Mouse (Mus musculus) kidney, postnatal 4 days (tissue): ENCODE data around the gene Rab27a.
"Not testable (repeated sequence)": the region's sequence is repeated elsewhere in the genome, so short reads cannot be mapped to it uniquely, and the experiment has no call there.

Source experiments
- DNase-seq, 2 experiments: peaks; one replicate each; pipeline ENCODE4 v3.0.0; 2021; ENCODE audit warnings: mixed read lengths in 2 of 2

Rab27a gene

DNA sequence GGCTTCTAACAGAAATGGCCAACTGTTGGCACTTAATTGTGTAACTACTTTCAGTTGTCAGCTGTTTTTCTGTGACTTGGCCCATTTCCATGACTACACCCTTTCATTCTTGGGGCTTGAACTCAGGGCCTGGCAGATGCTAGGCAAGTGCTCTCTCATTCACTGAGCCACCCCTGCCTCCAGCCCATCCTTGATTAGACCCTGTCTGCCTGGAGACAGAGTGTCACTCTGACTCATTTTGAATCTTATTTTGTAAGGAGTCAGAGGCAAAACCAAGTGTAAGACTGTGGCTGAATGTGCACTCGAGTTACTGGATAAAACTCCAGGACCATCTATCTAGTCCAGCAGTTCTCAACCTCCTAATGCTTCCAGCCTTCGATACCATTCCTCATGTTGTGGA, 3.3 kb downstream of the Rab27a start:
- DNase-seq, result no peak

- no peak for DNase-seq
Observed at GRCm38 (mm10) chr9:73048927-73049326, 4.3 kb downstream of the Rab27a start.

- DNase-seq, result no peak
Observed at GRCm38 (mm10) chr9:73049833-73050232, 5.2 kb downstream of the Rab27a start.

DNA sequence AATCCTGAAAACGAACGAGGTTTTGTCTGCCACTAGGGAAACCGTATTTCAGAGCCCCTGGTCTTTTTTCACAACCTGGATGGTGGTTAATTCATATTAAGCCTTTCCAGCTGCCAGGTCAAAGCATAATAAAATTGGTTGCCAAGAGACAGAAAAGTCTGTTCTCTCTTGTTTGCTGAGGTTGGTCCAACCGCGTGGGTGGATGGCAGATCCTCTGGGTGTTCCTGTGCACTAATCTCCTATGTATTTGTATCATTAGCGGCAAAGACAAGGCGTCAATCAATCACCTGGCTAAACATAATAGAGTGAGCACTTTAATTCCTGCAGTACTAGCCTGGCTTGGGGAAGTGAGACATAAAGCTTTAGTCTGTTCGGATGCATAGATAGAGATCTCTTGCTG, 6.0 kb downstream of the Rab27a start:
- no peak for DNase-seq

DNA sequence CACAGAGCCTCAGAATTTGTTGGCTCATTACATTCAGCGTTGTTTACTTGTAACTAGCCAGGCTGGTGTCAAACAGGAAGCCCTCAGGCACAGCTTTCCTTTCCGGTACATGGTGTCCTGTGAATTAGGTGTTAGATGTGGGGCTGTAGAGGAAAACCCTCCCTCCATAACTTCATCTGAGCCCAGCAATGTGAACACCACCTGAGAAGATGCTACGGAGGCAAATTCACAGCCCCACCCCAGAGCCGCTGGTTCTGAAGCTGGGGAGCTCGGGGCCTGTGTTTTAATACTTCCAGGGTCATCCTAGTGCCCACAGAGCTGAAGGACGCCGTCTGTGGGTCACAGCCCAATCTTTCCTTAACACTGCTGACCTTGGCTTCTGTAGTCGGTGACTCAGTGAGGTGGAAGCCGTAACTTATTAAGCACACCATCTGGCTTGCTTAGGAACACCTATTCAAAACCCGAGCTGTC, 10.8 kb downstream of the Rab27a start:
- no peak for DNase-seq

- no peak for DNase-seq
Observed at GRCm38 (mm10) chr9:73059224-73059623, 14.6 kb downstream of the Rab27a start.

GRCm38 (mm10) chr9:73063621-73064290, 19.1 kb downstream of the Rab27a start:
- peak; percentile 37 to 59 for DNase-seq

DNA sequence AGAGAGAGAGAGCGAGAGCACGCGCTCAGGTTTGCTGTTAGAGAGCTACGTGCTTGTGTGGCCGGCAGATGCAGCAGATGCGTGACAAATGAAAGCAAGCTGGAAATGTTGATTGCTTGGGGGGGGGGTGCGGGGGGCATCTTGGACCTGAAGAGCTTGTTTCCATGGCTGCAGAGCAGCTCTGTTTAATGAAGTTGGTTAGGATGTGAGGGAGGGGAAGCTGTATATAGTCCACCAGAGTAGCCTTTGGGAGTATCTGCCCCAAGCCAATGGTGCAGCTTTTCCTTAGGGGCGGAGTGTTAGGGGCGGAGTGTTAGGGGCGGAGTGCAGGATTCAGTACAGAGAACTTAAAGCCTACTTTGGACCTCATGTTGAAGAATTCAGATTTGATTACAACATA, 22.4 kb downstream of the Rab27a start:
- peak in 1 of 2 experiments; percentile 28 for DNase-seq

- DNase-seq, result peak; percentile 39 to 66
Observed at GRCm38 (mm10) chr9:73068230-73068679, 23.6 kb downstream of the Rab27a start.

GRCm38 (mm10) chr9:73068688-73069087, 24.0 kb downstream of the Rab27a start:
- no peak for DNase-seq

DNA sequence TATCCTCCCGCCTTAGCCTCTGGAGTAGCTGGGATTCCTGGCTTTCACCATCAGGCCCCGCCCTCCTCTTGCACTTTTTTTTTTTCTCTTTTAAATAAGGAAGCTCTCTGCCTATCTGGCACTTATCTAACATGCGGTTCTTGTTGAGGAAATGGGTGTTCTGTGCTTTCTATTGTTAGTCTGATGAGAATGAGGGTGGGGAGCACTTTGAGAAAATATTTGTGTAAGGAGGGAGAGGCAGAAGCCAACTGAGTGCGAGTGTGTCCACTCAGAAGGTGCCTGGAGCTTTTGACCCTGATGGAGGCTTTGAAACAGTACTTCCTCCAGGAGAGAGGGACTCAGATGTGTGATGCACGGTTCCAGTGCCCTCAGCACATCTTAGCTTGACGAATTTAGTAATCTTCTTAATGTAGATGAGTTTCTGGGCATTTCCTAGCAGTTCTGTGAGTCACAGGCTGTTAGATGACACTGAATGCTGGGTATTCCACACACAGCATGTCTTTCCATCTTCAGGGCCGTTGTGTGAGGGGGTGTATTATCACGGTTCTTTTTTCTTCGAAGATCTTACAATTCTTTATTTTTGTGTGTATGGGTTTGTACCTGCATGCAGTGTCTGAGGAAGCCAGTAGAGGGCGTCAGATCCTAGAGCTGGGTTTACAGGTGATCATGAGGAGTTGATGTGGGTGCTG, 26.5 kb downstream of the Rab27a start:
- DNase-seq, result no peak

- DNase-seq, result no peak
Observed at GRCm38 (mm10) chr9:73072426-73072825, 27.8 kb downstream of the Rab27a start.

GRCm38 (mm10) chr9:73073169-73073568, 28.5 kb downstream of the Rab27a start:
- no peak for DNase-seq

- not testable (repeated sequence) for DNase-seq
Observed at GRCm38 (mm10) chr9:73079349-73079748, 34.7 kb downstream of the Rab27a start.

DNA sequence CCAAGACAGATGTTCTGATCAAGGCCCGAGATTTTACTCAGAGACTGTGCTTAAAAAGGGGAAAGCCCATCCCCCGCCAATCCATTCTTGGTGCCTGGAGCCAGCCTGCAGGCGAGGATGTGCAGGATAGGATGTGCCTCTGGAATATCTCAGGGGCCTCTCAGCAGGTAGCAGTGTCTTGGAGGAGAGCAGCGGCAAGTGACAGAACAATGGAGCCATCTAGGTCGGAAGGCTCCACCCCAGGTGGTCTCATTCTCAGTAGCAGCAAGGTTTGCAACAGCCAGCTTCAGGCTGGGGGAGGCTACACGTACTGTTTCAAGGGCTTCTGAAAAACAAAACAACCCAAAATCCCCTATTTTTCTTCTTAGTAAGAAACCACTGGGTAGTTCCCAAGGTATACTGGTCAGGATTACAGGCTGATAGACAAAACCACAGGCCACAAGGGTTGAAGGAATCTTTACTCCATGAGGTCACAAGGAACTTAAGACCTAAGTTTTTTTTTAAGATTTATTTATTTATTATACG, 35.2 kb downstream of the Rab27a start:
- DNase-seq, result no peak

GRCm38 (mm10) chr9:73082291-73083000, 37.8 kb downstream of the Rab27a start:
- DNase-seq, result no peak

DNA sequence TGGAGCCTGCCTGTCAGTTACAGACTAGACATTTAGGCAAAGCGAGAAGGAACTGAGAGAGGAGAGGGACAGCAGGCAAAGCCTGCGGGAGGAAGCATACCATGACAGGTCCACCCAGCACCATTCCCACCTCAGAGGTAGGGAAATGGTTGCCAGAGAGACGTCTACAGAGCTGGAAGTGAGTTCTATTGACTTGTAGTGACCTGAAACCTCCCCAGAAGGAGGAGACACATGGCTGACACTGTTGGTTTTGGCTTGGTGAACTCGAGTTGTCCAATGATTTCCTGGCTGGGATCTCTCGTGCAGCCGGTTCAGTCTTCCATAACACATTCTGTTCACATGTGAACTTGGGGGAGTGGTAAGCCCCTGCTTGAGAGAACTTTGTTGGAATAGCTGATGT, 39.3 kb downstream of the Rab27a start:
- no peak for DNase-seq

- DNase-seq, result no peak
Observed at GRCm38 (mm10) chr9:73085845-73086244, 41.2 kb downstream of the Rab27a start.

DNA sequence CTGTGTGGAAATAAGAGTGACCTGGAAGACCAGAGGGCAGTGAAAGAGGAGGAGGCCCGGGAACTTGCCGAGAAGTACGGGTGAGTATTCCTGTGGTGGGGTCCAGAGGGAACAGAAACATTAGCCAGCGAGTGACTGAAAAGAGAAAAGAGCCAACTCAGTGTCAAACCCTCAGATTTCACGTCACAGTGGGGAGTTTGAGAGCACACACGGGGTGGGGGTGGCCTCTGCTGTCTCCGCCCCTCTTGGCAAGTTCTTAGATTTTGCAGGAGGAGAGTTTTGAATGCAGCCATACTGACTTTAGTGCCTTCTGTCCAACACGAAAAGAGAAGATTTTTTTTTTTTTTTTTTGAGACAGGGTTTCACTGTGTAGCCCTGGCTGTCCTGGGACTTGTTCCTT, 42.5 kb downstream of the Rab27a start:
- DNase-seq, result peak; percentile 40 to 61

GRCm38 (mm10) chr9:73087581-73087980, 42.9 kb downstream of the Rab27a start:
- DNase-seq, result no peak

GRCm38 (mm10) chr9:73089222-73089920, 44.7 kb downstream of the Rab27a start:
- no peak for DNase-seq

- no peak for DNase-seq
Observed at GRCm38 (mm10) chr9:73090121-73090520, 45.5 kb downstream of the Rab27a start.

GRCm38 (mm10) chr9:73091747-73092146, 47.1 kb downstream of the Rab27a start:
- DNase-seq, result peak in 1 of 2 experiments; percentile 43
